9 mouse cellular contexts compared by ENCODE assay signal in genomic region chr2:122667856-122668255, GRCm38 (mm10). TPM values are rescaled to one million over a fixed set of nuclear protein-coding genes. Genes with fewer than 3 reads are reported as not detected.
DNase-seq lines count a peak whose midpoint lies in the region; ATAC-seq and TF ChIP-seq lines count a peak whose summit lies in the region.
"Had no signal": no experiment of that assay in that cellular context is flagged by ENCODE, and none has a peak within 500 bp of the region (broad histone marks: within the 10 kb centered on the region; RNA-seq: fewer than 3 reads in every experiment).

No protein-coding gene starts in this region.

- H3K4me1 ChIP-seq in forebrain, embryonic 16.5 days (replicated peaks; ENCODE audit: control insufficient read depth, insufficient read depth, low read length), result no peaks in the 10 kb centered on the region
- H3K4me1 ChIP-seq: midbrain, embryonic 12.5 days had no signal

- intact Hi-C loops in gastrocnemius, adult 2 months (cut with DNase I), result loop anchor here (10.0 kb wide), 1 partner anchor 87 kb away; no protein-coding TSS in a partner anchor

- no peak overlapping the region for H3K4me3 ChIP-seq in gastrocnemius, adult 2 months
- no peak overlapping the region for H3K4me3 ChIP-seq in forebrain, embryonic 16.5 days (replicated peaks; ENCODE audit: low read length)
- H3K4me3 ChIP-seq: midbrain, embryonic 12.5 days had no signal

- no peaks in the 10 kb centered on the region for H3K9me3 ChIP-seq in forebrain, embryonic 16.5 days (ENCODE audit: control insufficient read depth, low read length)
- H3K9me3 ChIP-seq: midbrain, embryonic 12.5 days had no signal

- no peaks in the 10 kb centered on the region for H3K36me3 ChIP-seq in forebrain, embryonic 16.5 days (ENCODE audit: control insufficient read depth, insufficient read depth)
- H3K36me3 ChIP-seq: midbrain, embryonic 12.5 days had no signal

- no peak for ATAC-seq in forebrain, embryonic 16.5 days

- no peak overlapping the region for H3K27ac ChIP-seq in gastrocnemius, adult 2 months
- no peak overlapping the region for H3K27ac ChIP-seq in forebrain, embryonic 16.5 days (ENCODE audit: low read length)
- H3K27ac ChIP-seq: midbrain, embryonic 12.5 days had no signal

- H3K27me3 ChIP-seq in forebrain, embryonic 16.5 days (replicated peaks; ENCODE audit: control insufficient read depth, insufficient read depth, low read length), result no peaks in the 10 kb centered on the region

- no peak overlapping the region for H3K4me2 ChIP-seq in forebrain, embryonic 16.5 days (ENCODE audit: low read length)
- H3K4me2 ChIP-seq: midbrain, embryonic 12.5 days had no signal

- peak; percentile 27 for DNase-seq in gastrocnemius, adult 2 months
- DNase-seq in gastrocnemius, adult 8-10 months (ENCODE audit: low spot score in 2 of 2), result no peak
- DNase-seq in ovary, postnatal 14 days (ENCODE audit: low spot score), result peak; percentile 27
- DNase-seq in ovary, adult 18-20 months (ENCODE audit: low spot score), result no peak
- DNase-seq in adrenal gland, postnatal 25 days, result peak; percentile 40
- DNase-seq in induced T-regulatory cell, adult 2 months (ENCODE audit: low read depth), result peak; percentile 75
- peak; percentile 78 for DNase-seq in naive thymus-derived CD4-positive, alpha-beta T cell, adult 2 months (ENCODE audit: low read depth)

- WGBS in forebrain, embryonic 16.5 days, result 56% methylated on average over 5 of the region's 5 CpGs

- peak; percentile 68 for TF ChIP-seq CTCF in gastrocnemius, adult 2 months (IDR thresholded peaks at IDR 0.05)

- no peak overlapping the region for H3K9ac ChIP-seq in forebrain, embryonic 16.5 days (replicated peaks; ENCODE audit: low read depth, low read length)
- H3K9ac ChIP-seq: midbrain, embryonic 12.5 days had no signal

RNA-seq across cellular contexts. Expression of gene AA467197, which starts 31.1 kb away (rescaled TPM):
- total RNA-seq in gastrocnemius, adult 2 months (2021), result under 1 TPM in 1 of 2 experiments, not detected in 1; 0.54 TPM
- under 1 TPM in 1 of 4 experiments, not detected in 3; 0.38 TPM for total RNA-seq in gastrocnemius, adult 8-10 months (2022)
- total RNA-seq in adrenal gland, postnatal 25 days (2021), result 0.70 TPM in 1 of 2 replicates, not detected in the other
- polyA plus RNA-seq in forebrain, embryonic 16.5 days (2015; fragmentation: Nextera tagmentation; extraction: Ambion mirVana), result not detected in 2 replicates

RNA-seq across cellular contexts. Expression of gene Slc30a4, which starts 34.6 kb away (rescaled TPM):
- 10 to 100 TPM; 14.4 to 14.8 TPM for total RNA-seq in gastrocnemius, adult 2 months (2021)
- total RNA-seq in gastrocnemius, adult 8-10 months (2022), result 10 to 100 TPM; 13.6 to 18.7 (median 15.7) TPM
- total RNA-seq in adrenal gland, postnatal 25 days (2021), result 30.5 and 34.2 TPM in 2 replicates
- 8.2 and 8.3 TPM in 2 replicates for polyA plus RNA-seq in forebrain, embryonic 16.5 days (2015; fragmentation: Nextera tagmentation; extraction: Ambion mirVana)

RNA-seq across cellular contexts. Expression of gene Gatm, which starts 56.8 kb away (rescaled TPM):
- total RNA-seq in gastrocnemius, adult 2 months (2021), result 1 to 10 TPM; 3.9 to 4.5 TPM
- 1 to 10 TPM; 2.4 to 4.4 (median 3.9) TPM for total RNA-seq in gastrocnemius, adult 8-10 months (2022)
- 2.0 and 5.0 TPM in 2 replicates for total RNA-seq in adrenal gland, postnatal 25 days (2021)
- 30.6 and 32.0 TPM in 2 replicates for polyA plus RNA-seq in forebrain, embryonic 16.5 days (2015; fragmentation: Nextera tagmentation; extraction: Ambion mirVana)

Comparison
In these comparisons a context has a peak if more than half of its experiments do, and no peak if none do; other contexts are left out.
1. DNase-seq: peak in gastrocnemius, adult 2 months (single experiment), ovary, postnatal 14 days (single experiment), adrenal gland, postnatal 25 days (single experiment), induced T-regulatory cell, adult 2 months (single experiment) and naive thymus-derived CD4-positive, alpha-beta T cell, adult 2 months (single experiment); none in gastrocnemius, adult 8-10 months (0 of 2) and ovary, adult 18-20 months (single experiment).